In genomic region chr3:149518928-149519574, GRCm38 (mm10) we compare ENCODE assay signal across 9 mouse cellular contexts.
DNase-seq lines count a peak whose midpoint lies in the region; ATAC-seq lines count a peak whose summit lies in the region.
"Had no signal": no experiment of that assay in that cellular context is flagged by ENCODE, and none has a peak within 500 bp of the region (broad histone marks: within the 10 kb centered on the region; RNA-seq: fewer than 3 reads in every experiment).

No protein-coding gene starts in this region.

- H3K9ac ChIP-seq in heart, embryonic 15.5 days: peak overlapping the region; percentile 8; the same call in 1 of the 2 replicates

- H3K4me1 ChIP-seq in heart, embryonic 15.5 days (replicated peaks): 0 out of 2 replicates have a peak, but pooled peaks cover 3% of the 10 kb centered on the region

- ATAC-seq in heart, embryonic 15.5 days (replicated peaks; ENCODE audit: insufficient number of reproducible peaks, insufficient read depth, low FRiP score, low read depth): no peak
- peak; percentile 74 for ATAC-seq in common myeloid progenitor, adult 5-6 weeks (replicated peaks; ENCODE audit: low read depth, poor library complexity, severe bottlenecking)
- ATAC-seq in granulocyte monocyte progenitor cell, adult 5-6 weeks (replicated peaks; ENCODE audit: poor library complexity, severe bottlenecking): peak; percentile 53
- peak; percentile 51 for ATAC-seq in megakaryocyte progenitor cell, adult 5-6 weeks (replicated peaks; ENCODE audit: poor library complexity)
- ATAC-seq in activated CD4-positive, CD25-positive, alpha-beta regulatory T cell, adult 4 months: no peak

- intact Hi-C loops in gastrocnemius, postnatal 36 days (cut with DNase I): no loop called here

- no peaks in the 10 kb centered on the region for H3K9me3 ChIP-seq in heart, embryonic 15.5 days (replicated peaks)

- no peaks in the 10 kb centered on the region for H3K36me3 ChIP-seq in heart, embryonic 15.5 days
- H3K36me3 ChIP-seq: G1E had no signal

- 7% methylated on average over 27 of the region's 27 CpGs for WGBS in heart, embryonic 15.5 days

- H3K4me2 ChIP-seq in heart, embryonic 15.5 days: peak overlapping the region; percentile 71

- H3K4me3 ChIP-seq in heart, embryonic 15.5 days: peak overlapping the region; percentile 43

- DNase-seq in heart, adult 9 months (ENCODE audit: low spot score in 2 of 2): no peak
- DNase-seq in left cerebral cortex, adult 18-20 months (ENCODE audit: low spot score in 2 of 2): no peak
- DNase-seq in gastrocnemius, postnatal 36 days: no peak

- H3K27me3 ChIP-seq in heart, embryonic 15.5 days: peaks cover 15% of the 10 kb centered on the region

- H3K27ac ChIP-seq in heart, embryonic 15.5 days: no peak overlapping the region

Comparison
In these comparisons a context has a peak if more than half of its experiments do, and no peak if none do; other contexts are left out.
1. ATAC-seq: peak in common myeloid progenitor, adult 5-6 weeks (single experiment), granulocyte monocyte progenitor cell, adult 5-6 weeks (single experiment) and megakaryocyte progenitor cell, adult 5-6 weeks (single experiment); none in heart, embryonic 15.5 days (single experiment) and activated CD4-positive, CD25-positive, alpha-beta regulatory T cell, adult 4 months (single experiment).